Mouse (Mus musculus) CH12.LX (cell line): ENCODE data around the gene Stub1. TPM values are rescaled to one million over a fixed set of nuclear protein-coding genes. Genes with fewer than 3 reads are reported as not detected.

Experiments
- DNase-seq: peaks from one replicate; pipeline ENCODE4 v3.0.0-alpha.2; 2013; ENCODE audit errors: extremely low read depth
- H3K27ac ChIP-seq: 2 replicates; pipeline ENCODE4 v1.5.1; 2012; ENCODE audit warnings: low read depth, mild to moderate bottlenecking, control low read depth, moderate library complexity; ENCODE audit not compliant: insufficient read depth
- H3K27me3 ChIP-seq: replicated peaks from 2 replicates; pipeline ENCODE3; 2012; ENCODE audit warnings: inconsistent platforms
- H3K36me3 ChIP-seq, 2 experiments: replicated peaks in 1 of 2; 2 replicates each; pipeline versions ENCODE3 to v1.6.1; 2012; ENCODE audit warnings: inconsistent platforms in 1 of 2, low read length in 1 of 2, mild to moderate bottlenecking in 1 of 2, mixed read lengths in 1 of 2, moderate library complexity in 1 of 2; ENCODE audit not compliant: control insufficient read depth in 1 of 2, insufficient read depth in 1 of 2
- H3K4me1 ChIP-seq, 2 experiments: 2 replicates each; pipeline ENCODE4 v1.6.1; 2012; ENCODE audit warnings: inconsistent platforms in 1 of 2, moderate library complexity in 1 of 2; ENCODE audit not compliant: insufficient read depth in 2 of 2, control insufficient read depth in 1 of 2
- H3K4me2 ChIP-seq: 2 replicates; pipeline ENCODE4 v1.6.1; 2012; ENCODE audit warnings: low read depth, mild to moderate bottlenecking, control low read depth; ENCODE audit not compliant: poor library complexity, insufficient read depth, severe bottlenecking
- H3K4me3 ChIP-seq, 3 experiments: fragments of 150-350 bp in 1 of 3; sonication (generic) in 1 of 3; replicated peaks in 1 of 3; 2 replicates each; pipeline versions ENCODE3 to v1.5.1; 2011 to 2012; ENCODE audit warnings: low read depth in 2 of 3, low read length in 2 of 3, mild to moderate bottlenecking in 2 of 3, moderate library complexity in 2 of 3, control low read depth in 1 of 3, improper control_type of control experiment in 1 of 3, inconsistent platforms in 1 of 3, mixed read lengths in 1 of 3; ENCODE audit not compliant: poor library complexity in 1 of 3
- H3K79me2 ChIP-seq: replicated peaks from 2 replicates; pipeline ENCODE4 v1.6.1; 2012; ENCODE audit warnings: mild to moderate bottlenecking, moderate library complexity; ENCODE audit not compliant: control insufficient read depth, poor library complexity, insufficient read depth, severe bottlenecking; ENCODE audit errors: extremely low read depth
- H3K9ac ChIP-seq: 2 replicates; pipeline ENCODE4 v1.6.1; 2012; ENCODE audit warnings: low read depth, mild to moderate bottlenecking, control low read depth, moderate library complexity; ENCODE audit not compliant: insufficient read depth
- H3K9me3 ChIP-seq: replicated peaks from 2 replicates; pipeline ENCODE3; 2012; ENCODE audit warnings: low read length, inconsistent platforms, mixed read lengths
- BHLHE40 ChIP-seq: IDR thresholded peaks from 2 replicates; pipeline ENCODE4 v1.6.1; 2011; ENCODE audit warnings: mild to moderate bottlenecking, low read depth, low read length, improper control_type of control experiment
- CHD1 ChIP-seq: IDR thresholded peaks from 2 replicates; pipeline ENCODE4 v1.6.1; 2012; ENCODE audit warnings: low read depth, low read length, improper control_type of control experiment, inconsistent platforms
- CHD2 ChIP-seq: IDR thresholded peaks from 2 replicates; pipeline ENCODE4 v1.6.1; 2011; ENCODE audit warnings: low read length, improper control_type of control experiment
- CTCF ChIP-seq, 2 experiments: IDR thresholded peaks in 1 of 2; conservative IDR thresholded peaks in 1 of 2; 2 replicates each; pipeline ENCODE4 v1.5.1; 2011 to 2012; ENCODE audit warnings: low read depth in 2 of 2, low read length in 2 of 2, improper control_type of control experiment in 1 of 2, inconsistent platforms in 1 of 2, mild to moderate bottlenecking in 1 of 2, moderate library complexity in 1 of 2
- E2F4 ChIP-seq: IDR thresholded peaks from 2 replicates; pipeline ENCODE4 v1.6.1; 2011; ENCODE audit warnings: low read depth, low read length, improper control_type of control experiment; ENCODE audit not compliant: insufficient replicate concordance
- ELF1 ChIP-seq: IDR thresholded peaks from 2 replicates; pipeline ENCODE4 v1.6.1; 2014; ENCODE audit warnings: low read depth, mild to moderate bottlenecking, inconsistent platforms, low read length, improper control_type of control experiment
- HCFC1 ChIP-seq: IDR thresholded peaks from 2 replicates; pipeline ENCODE4 v1.6.1; 2012; ENCODE audit warnings: low read depth, mild to moderate bottlenecking, inconsistent platforms, low read length, improper control_type of control experiment
- IRF4 ChIP-seq: IDR thresholded peaks from 2 replicates; pipeline ENCODE4 v1.6.1; 2014; ENCODE audit warnings: low read depth, mild to moderate bottlenecking, inconsistent platforms, low read length, improper control_type of control experiment
- KAT2A ChIP-seq: IDR thresholded peaks from 2 replicates; pipeline ENCODE4 v1.6.1; 2012; ENCODE audit warnings: low read length, improper control_type of control experiment, inconsistent platforms; ENCODE audit not compliant: insufficient replicate concordance
- MAFK ChIP-seq: IDR thresholded peaks from 2 replicates; pipeline ENCODE4 v1.6.1; 2011; ENCODE audit warnings: low read length, improper control_type of control experiment; ENCODE audit not compliant: insufficient replicate concordance
- MAX ChIP-seq: IDR thresholded peaks from 2 replicates; pipeline ENCODE4 v1.6.1; 2011; ENCODE audit warnings: low read length, improper control_type of control experiment
- MAZ ChIP-seq: IDR thresholded peaks from 2 replicates; pipeline ENCODE4 v1.6.1; 2012; ENCODE audit warnings: low read depth, mild to moderate bottlenecking, inconsistent platforms, low read length, improper control_type of control experiment, moderate library complexity
- MEF2A ChIP-seq: IDR thresholded peaks from 2 replicates; pipeline ENCODE4 v1.6.1; 2014; ENCODE audit warnings: low read depth, mild to moderate bottlenecking, inconsistent platforms, low read length, improper control_type of control experiment, borderline replicate concordance
- MXI1 ChIP-seq: IDR thresholded peaks from 2 replicates; pipeline ENCODE4 v1.6.1; 2011; ENCODE audit warnings: mild to moderate bottlenecking, low read depth, low read length, improper control_type of control experiment
- NELFE ChIP-seq: IDR thresholded peaks from 2 replicates; pipeline ENCODE4 v1.6.1; 2011; ENCODE audit warnings: low read depth, low read length, improper control_type of control experiment
- POLR2A ChIP-seq: IDR thresholded peaks from 2 replicates; pipeline ENCODE4 v1.6.1; 2011; ENCODE audit warnings: low read depth, mild to moderate bottlenecking, improper control_type of control experiment, low read length
- POLR2AphosphoS2 ChIP-seq: IDR thresholded peaks from 2 replicates; pipeline ENCODE4 v1.6.1; 2011; ENCODE audit warnings: low read depth, low read length, improper control_type of control experiment
- SIN3A ChIP-seq: IDR thresholded peaks from 2 replicates; pipeline ENCODE4 v1.6.1; 2012; ENCODE audit warnings: low read length, improper control_type of control experiment, inconsistent platforms
- SMC3 ChIP-seq: IDR thresholded peaks from 2 replicates; pipeline ENCODE4 v1.6.1; 2011; ENCODE audit warnings: low read depth, low read length, improper control_type of control experiment
- TBP ChIP-seq: conservative IDR thresholded peaks from 2 replicates; pipeline ENCODE4 v1.6.1; 2011; ENCODE audit warnings: low read depth, low read length, improper control_type of control experiment
- TCF12 ChIP-seq: IDR thresholded peaks from 2 replicates; pipeline ENCODE4 v1.6.1; 2014; ENCODE audit warnings: low read depth, mild to moderate bottlenecking, inconsistent platforms, low read length, improper control_type of control experiment
- ZMIZ1 ChIP-seq: IDR thresholded peaks from 2 replicates; pipeline ENCODE4 v1.6.1; 2012; ENCODE audit warnings: low read depth, mild to moderate bottlenecking, inconsistent platforms, low read length, improper control_type of control experiment
- ZNF384 ChIP-seq: IDR thresholded peaks from 2 replicates; pipeline ENCODE4 v1.6.1; 2012; ENCODE audit warnings: low read depth, low read length, improper control_type of control experiment, inconsistent platforms
- dilution Hi-C: fragments of 300-500 bp; cut with MboI; formaldehyde crosslinking; loops from 2 replicates; pipeline ENCODE4 v1.14.3; 2020; ENCODE audit warnings: low sequenced_read_pairs; ENCODE audit not compliant: extremely low pct_unique_long_range_greater_than_20kb, extremely low pct_ligation_motif_present
- in situ Hi-C: fragments of 300-500 bp; cut with MboI; formaldehyde crosslinking; loops from 3 replicates; pipeline ENCODE4 v1.14.3; 2019; ENCODE audit warnings: low sequenced_read_pairs, low pct_ligation_motif_present, low pct_unique_long_range_greater_than_20kb, mixed read lengths
- polyA plus RNA-seq: library from polyadenylated mRNA; unstranded; fragments of >175 nt; gene quantifications from 2 replicates; pipeline ENCODE4 v1.2.1, GENCODE M21; 2012; ENCODE audit warnings: low read depth; ENCODE audit not compliant: insufficient read length
- total RNA-seq, 2 experiments: library from RNA; depleted of rRNA; stranded (reverse); fragments of 300-350 nt in 1 of 2; fragments of >200 nt in 1 of 2; gene quantifications; 2 replicates each; pipeline ENCODE4 v1.2.3; 2012 to 2014

Stub1 gene
- total and polyA plus RNA-seq, 3 experiments, result 62.9 to 98.3 (median 84.8) TPM

GRCm38 (mm10) chr17:25844396-25844901 lies 11.2 kb upstream of the Stub1 start, which contains the start of gene Rhot2:
Gene Rhot2, minus strand, starts transcription at chr17:25844851.
- H3K36me3 ChIP-seq, result peaks cover 59 to 84% of the 10 kb centered on the region in 2 experiments
- in situ Hi-C loops, result no loop called here

GRCm38 (mm10) chr17:25843636-25844395 lies 10.6 kb upstream of the Stub1 start:
- in situ Hi-C loops (no loop called here), dilution Hi-C loops (no loop called here)
- peaks cover 60 to 84% of the 10 kb centered on the region in 2 experiments for H3K36me3 ChIP-seq

More at GRCm38 (mm10) chr17:25844396-25844901, 11.2 kb upstream of the Stub1 start, which contains the start of gene Rhot2:
- TF ChIP-seq SMC3 (0 out of 2 replicates have a peak, but pooled peaks have one; percentile 6), POLR2AphosphoS2 (peak; percentile 38; the same call in 1 of the 2 replicates), CHD2 (no peak), TBP (peak; percentile 75; the same call in 1 of the 2 replicates), ELF1 (peak; percentile 88), BHLHE40 (peak; percentile 16; the same call in 1 of the 2 replicates), MAFK (no peak), E2F4 (no peak), KAT2A (peak; percentile 73; the same call in 1 of the 2 replicates), MXI1 (0 out of 2 replicates have a peak, but pooled peaks have one; percentile 14), TCF12 (peak; percentile 85), CTCF (conservative IDR thresholded peaks at IDR 0.05 in 1 of 2, IDR thresholded peaks at IDR 0.05 in 1 of 2; ENCODE audit: low read depth in 2 of 2, low read length in 2 of 2) (peak in 1 of 2 experiments; percentile 26; a peak in 1 of 4 replicates), MAZ (peak; percentile 91), NELFE (peak; percentile 93), MEF2A (0 out of 2 replicates have a peak, but pooled peaks have one; percentile 29), POLR2A (peak; percentile 92), HCFC1 (peak; percentile 82), ZNF384 (no peak), IRF4 (peak; percentile 49; the same call in 1 of the 2 replicates), MAX (peak; percentile 61), CHD1 (no peak), SIN3A (peak; percentile 80; the same call in 1 of the 2 replicates), ZMIZ1 (peak; percentile 82)
- Histone ChIP-seq H3K9me3 (no peaks in the 10 kb centered on the region), H3K9ac (peak within 1 kb of the TSS; percentile 83), H3K4me3 (peak within 1 kb of the TSS; percentile 71 to 93 (median 77)), H3K27ac (peak within 1 kb of the TSS; percentile 54), H3K27me3 (no peaks in the 10 kb centered on the region), H3K4me2 (peak within 1 kb of the TSS; percentile 71), H3K79me2 (peaks cover 14% of the 10 kb centered on the region), H3K4me1 (peaks cover 12 to 15% of the 10 kb centered on the region in 2 experiments)
- dilution Hi-C loops, result no loop called here
- peak; percentile 95 for DNase-seq

More at GRCm38 (mm10) chr17:25843636-25844395, 10.6 kb upstream of the Stub1 start:
- peaks cover 14% of the 10 kb centered on the region for H3K79me2 ChIP-seq
- H3K9me3 ChIP-seq, result no peaks in the 10 kb centered on the region
- H3K27ac ChIP-seq, result peak overlapping the region; percentile 54
- peak overlapping the region; percentile 71 for H3K4me2 ChIP-seq
- no peak for TF ChIP-seq E2F4
- H3K4me3 ChIP-seq, result peak overlapping the region; percentile 71 to 93 (median 77)
- H3K4me1 ChIP-seq, result peaks cover 12 to 15% of the 10 kb centered on the region in 2 experiments
- peak overlapping the region; percentile 83 for H3K9ac ChIP-seq
- no peak for DNase-seq
- H3K27me3 ChIP-seq, result no peaks in the 10 kb centered on the region
